Mouse (Mus musculus): Measurements from ENCODE around the gene Trak1. TPM values are rescaled to one million over a fixed set of nuclear protein-coding genes. Genes with fewer than 3 reads are reported as not detected.

The Trak1 gene
- polyA plus RNA-seq, 1 experiment from 2014 or later, result 53.6 TPM

DNA sequence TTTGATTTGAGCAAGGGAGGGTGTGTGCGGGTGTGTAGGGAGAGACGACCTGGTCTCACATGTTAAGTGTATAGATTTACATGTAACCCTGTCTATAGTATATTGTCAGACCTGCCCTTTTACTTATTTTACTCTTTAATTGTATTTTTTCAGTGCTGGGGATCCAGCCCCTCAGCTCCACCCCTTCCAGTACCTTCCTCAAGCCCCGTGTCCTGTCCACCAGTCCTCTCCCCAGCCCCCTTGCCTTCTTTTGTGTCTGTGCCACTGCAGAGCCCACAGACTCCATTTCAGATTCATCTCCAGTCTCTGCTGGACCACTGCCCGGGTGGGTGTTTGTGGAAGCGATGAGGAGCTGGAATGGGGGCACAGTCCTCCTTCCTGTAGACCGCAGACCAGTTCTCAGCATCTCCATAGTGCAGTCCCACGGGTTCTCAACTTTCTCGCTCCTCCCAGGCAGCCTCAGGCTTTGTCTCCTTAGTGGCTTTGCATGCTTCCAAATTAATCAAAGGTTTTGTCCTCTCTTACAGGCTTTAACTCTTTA is 37.1 kb downstream of the Trak1 start:
- no peak overlapping the region; the same call in 1 of the 2 replicates for H3K9ac ChIP-seq (replicated peaks; ENCODE audit: low read length)
- H3K36me3 ChIP-seq (ENCODE audit: control insufficient read depth, insufficient read depth, low read length), result no peaks in the 10 kb centered on the region
- ATAC-seq (ENCODE audit: low FRiP score, low TSS enrichment) (no peak), DNase-seq (peak; percentile 63)
- peak overlapping the region; percentile 61 for H3K27ac ChIP-seq (replicated peaks; ENCODE audit: low read depth, low read length)
- H3K9me3 ChIP-seq (ENCODE audit: control insufficient read depth, low read length), result no peaks in the 10 kb centered on the region
- H3K4me2 ChIP-seq (ENCODE audit: low read length), result no peak overlapping the region
- H3K4me3 ChIP-seq (replicated peaks; ENCODE audit: low read depth, low read length), result no peak overlapping the region
- WGBS, result 20% methylated on average over 8 of the region's 8 CpGs
- no peaks in the 10 kb centered on the region for H3K27me3 ChIP-seq (ENCODE audit: control insufficient read depth, insufficient read depth, low read length)
- H3K4me1 ChIP-seq (ENCODE audit: control insufficient read depth, insufficient read depth, low read length), result peaks cover 53% of the 10 kb centered on the region

DNA sequence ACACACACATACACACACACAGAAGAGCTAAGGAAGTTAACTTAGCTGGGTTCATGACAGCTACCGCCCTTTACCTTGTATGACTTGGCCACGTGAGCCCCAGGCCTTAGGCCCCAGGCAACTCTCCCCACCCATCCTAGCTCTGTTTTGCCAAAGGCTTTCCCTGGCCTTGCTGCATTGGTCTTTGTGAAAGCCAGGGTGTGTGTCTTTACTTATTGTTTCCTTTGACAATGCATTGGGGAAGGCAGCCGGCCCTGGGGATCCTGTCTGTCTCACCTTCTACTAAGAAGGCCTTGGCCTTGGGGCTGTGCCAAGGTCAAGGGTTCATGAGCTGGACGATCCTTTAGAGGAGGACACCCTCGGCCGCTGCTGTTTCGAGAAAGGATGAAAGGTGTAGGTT is 38.3 kb downstream of the Trak1 start:
- no peak for ATAC-seq (ENCODE audit: low FRiP score, low TSS enrichment)
- Histone ChIP-seq H3K27ac (replicated peaks; ENCODE audit: low read depth, low read length) (peak overlapping the region; percentile 34; the same call in 1 of the 2 replicates), H3K9me3 (ENCODE audit: control insufficient read depth, low read length) (no peaks in the 10 kb centered on the region)

GRCm38 (mm10) chr9:121336324-121336946 is 39.1 kb downstream of the Trak1 start:
- H3K4me2 ChIP-seq (ENCODE audit: low read length), result no peak overlapping the region
- ATAC-seq (ENCODE audit: low FRiP score, low TSS enrichment), result no peak
- no peak overlapping the region for H3K4me3 ChIP-seq (replicated peaks; ENCODE audit: low read depth, low read length)
- H3K27ac ChIP-seq (replicated peaks; ENCODE audit: low read depth, low read length), result peak overlapping the region; percentile 34; the same call in 1 of the 2 replicates
- H3K27me3 ChIP-seq (ENCODE audit: control insufficient read depth, insufficient read depth, low read length), result no peaks in the 10 kb centered on the region
- DNase-seq, result no peak
- no peaks in the 10 kb centered on the region for H3K36me3 ChIP-seq (ENCODE audit: control insufficient read depth, insufficient read depth, low read length)
- H3K9ac ChIP-seq (replicated peaks; ENCODE audit: low read length), result no peak overlapping the region
- 92% methylated on average over 15 of the region's 15 CpGs for WGBS
- H3K9me3 ChIP-seq (ENCODE audit: control insufficient read depth, low read length), result no peaks in the 10 kb centered on the region
- H3K4me1 ChIP-seq (ENCODE audit: control insufficient read depth, insufficient read depth, low read length), result peaks cover 47% of the 10 kb centered on the region

More for the DNA sequence above, 38.3 kb downstream of the Trak1 start:
- Histone ChIP-seq H3K4me3 (replicated peaks; ENCODE audit: low read depth, low read length) (no peak overlapping the region), H3K9ac (replicated peaks; ENCODE audit: low read length) (no peak overlapping the region), H3K4me1 (ENCODE audit: control insufficient read depth, insufficient read depth, low read length) (peaks cover 50% of the 10 kb centered on the region), H3K4me2 (ENCODE audit: low read length) (no peak overlapping the region), H3K36me3 (ENCODE audit: control insufficient read depth, insufficient read depth, low read length) (no peaks in the 10 kb centered on the region), H3K27me3 (ENCODE audit: control insufficient read depth, insufficient read depth, low read length) (no peaks in the 10 kb centered on the region)
- WGBS, result 39% methylated on average over 7 of the region's 7 CpGs
- no peak for DNase-seq

DNA sequence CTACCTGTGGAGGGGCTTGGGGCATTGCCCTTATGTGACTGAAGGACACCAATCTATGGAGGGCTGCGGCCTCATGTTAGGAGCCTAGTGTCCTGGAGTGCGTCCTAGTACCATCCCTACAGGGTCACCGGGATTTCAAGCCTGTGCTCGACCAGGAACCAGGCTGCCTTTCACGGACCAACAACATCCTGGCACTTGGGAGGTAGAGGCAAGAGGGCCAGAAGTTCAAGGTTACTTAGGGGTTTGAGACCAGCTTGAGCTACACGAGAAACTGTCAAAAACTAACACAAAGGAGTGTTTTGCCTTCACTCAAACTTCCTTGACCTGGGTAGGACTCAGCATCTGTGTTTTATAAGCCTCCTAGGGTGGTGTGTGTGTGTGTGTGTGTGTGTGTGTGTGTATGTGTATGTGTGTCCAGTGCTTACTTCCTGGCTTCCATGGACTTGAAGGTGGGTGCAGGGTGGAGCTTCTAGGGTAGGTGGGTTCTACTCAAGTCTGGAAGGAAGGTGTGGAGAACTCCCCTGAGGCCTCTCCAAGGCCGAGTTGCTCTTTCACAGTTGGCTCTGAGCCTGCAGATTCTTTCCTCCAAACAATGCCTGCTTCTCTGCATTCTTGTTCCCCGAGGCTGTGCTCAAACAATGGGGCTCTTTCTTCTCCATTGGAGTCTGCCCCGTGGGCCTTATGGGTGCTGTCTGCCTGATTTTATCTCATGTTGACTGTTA is 40.1 kb downstream of the Trak1 start:
- peak; percentile 71 for DNase-seq
- Histone ChIP-seq H3K9me3 (ENCODE audit: control insufficient read depth, low read length) (no peaks in the 10 kb centered on the region), H3K27me3 (ENCODE audit: control insufficient read depth, insufficient read depth, low read length) (no peaks in the 10 kb centered on the region), H3K4me1 (ENCODE audit: control insufficient read depth, insufficient read depth, low read length) (peaks cover 39% of the 10 kb centered on the region), H3K4me2 (ENCODE audit: low read length) (no peak overlapping the region), H3K4me3 (replicated peaks; ENCODE audit: low read depth, low read length) (no peak overlapping the region), H3K36me3 (ENCODE audit: control insufficient read depth, insufficient read depth, low read length) (no peaks in the 10 kb centered on the region), H3K27ac (replicated peaks; ENCODE audit: low read depth, low read length) (peak overlapping the region; percentile 60), H3K9ac (replicated peaks; ENCODE audit: low read length) (no peak overlapping the region)
- ATAC-seq (ENCODE audit: low FRiP score, low TSS enrichment), result 0 out of 2 replicates have a peak, but pooled peaks have one; percentile 35
- WGBS, result 51% methylated on average over 9 of the region's 9 CpGs

DNA sequence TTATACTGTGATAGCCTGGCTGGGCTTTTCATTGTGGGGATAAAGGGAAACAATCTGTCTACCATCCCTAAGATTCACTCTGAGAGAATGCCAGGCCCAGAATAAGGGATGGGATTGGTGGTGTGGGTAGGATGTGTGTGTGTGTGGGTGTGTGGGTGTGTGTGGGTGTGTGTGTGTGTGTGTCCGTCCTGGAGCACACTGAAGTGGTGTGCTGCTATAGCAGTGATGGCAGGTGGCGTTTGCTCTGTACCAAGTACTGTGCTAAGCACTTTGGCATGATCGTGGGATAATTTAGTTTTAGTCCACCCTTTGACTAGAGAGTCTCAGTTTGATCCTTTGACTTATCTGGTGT is 40.6 kb downstream of the Trak1 start:
- no peak for ATAC-seq (ENCODE audit: low FRiP score, low TSS enrichment)
- no peak for DNase-seq
- Histone ChIP-seq H3K4me1 (ENCODE audit: control insufficient read depth, insufficient read depth, low read length) (peaks cover 34% of the 10 kb centered on the region), H3K36me3 (ENCODE audit: control insufficient read depth, insufficient read depth, low read length) (no peaks in the 10 kb centered on the region), H3K4me2 (ENCODE audit: low read length) (no peak overlapping the region), H3K9me3 (ENCODE audit: control insufficient read depth, low read length) (no peaks in the 10 kb centered on the region), H3K9ac (replicated peaks; ENCODE audit: low read length) (no peak overlapping the region), H3K27ac (replicated peaks; ENCODE audit: low read depth, low read length) (peak overlapping the region; percentile 60), H3K27me3 (ENCODE audit: control insufficient read depth, insufficient read depth, low read length) (no peaks in the 10 kb centered on the region), H3K4me3 (replicated peaks; ENCODE audit: low read depth, low read length) (no peak overlapping the region)
- 67% methylated on average over 3 of the region's 3 CpGs for WGBS

GRCm38 (mm10) chr9:121341832-121342231 is 44.5 kb downstream of the Trak1 start:
- 86% methylated on average over 7 of the region's 7 CpGs for whole genome bisulfite sequencing
- Histone ChIP-seq H3K9ac (replicated peaks; ENCODE audit: low read length) (no peak overlapping the region), H3K9me3 (ENCODE audit: control insufficient read depth, low read length) (no peaks in the 10 kb centered on the region), H3K36me3 (ENCODE audit: control insufficient read depth, insufficient read depth, low read length) (no peaks in the 10 kb centered on the region), H3K27me3 (ENCODE audit: control insufficient read depth, insufficient read depth, low read length) (no peaks in the 10 kb centered on the region), H3K4me1 (ENCODE audit: control insufficient read depth, insufficient read depth, low read length) (peaks cover 3% of the 10 kb centered on the region; the same call in 1 of the 2 replicates), H3K27ac (replicated peaks; ENCODE audit: low read depth, low read length) (no peak overlapping the region), H3K4me2 (ENCODE audit: low read length) (no peak overlapping the region), H3K4me3 (replicated peaks; ENCODE audit: low read depth, low read length) (no peak overlapping the region)
- DNase-seq (no peak), ATAC-seq (ENCODE audit: low FRiP score, low TSS enrichment) (no peak)

GRCm38 (mm10) chr9:121342510-121343110 is 45.3 kb downstream of the Trak1 start:
- Histone ChIP-seq H3K9me3 (ENCODE audit: control insufficient read depth, low read length) (no peaks in the 10 kb centered on the region), H3K4me2 (ENCODE audit: low read length) (no peak overlapping the region), H3K27ac (replicated peaks; ENCODE audit: low read depth, low read length) (no peak overlapping the region), H3K27me3 (ENCODE audit: control insufficient read depth, insufficient read depth, low read length) (no peaks in the 10 kb centered on the region), H3K4me3 (replicated peaks; ENCODE audit: low read depth, low read length) (no peak overlapping the region), H3K36me3 (ENCODE audit: control insufficient read depth, insufficient read depth, low read length) (no peaks in the 10 kb centered on the region), H3K9ac (replicated peaks; ENCODE audit: low read length) (no peak overlapping the region), H3K4me1 (ENCODE audit: control insufficient read depth, insufficient read depth, low read length) (peaks cover 7% of the 10 kb centered on the region; the same call in 1 of the 2 replicates)
- WGBS, result 98% methylated on average over 5 of the region's 5 CpGs
- DNase-seq (no peak), ATAC-seq (ENCODE audit: low FRiP score, low TSS enrichment) (no peak)

GRCm38 (mm10) chr9:121343122-121343876 is 46.0 kb downstream of the Trak1 start:
- H3K36me3 ChIP-seq (ENCODE audit: control insufficient read depth, insufficient read depth, low read length), result no peaks in the 10 kb centered on the region
- no peak overlapping the region for H3K4me2 ChIP-seq (ENCODE audit: low read length)
- H3K4me1 ChIP-seq (ENCODE audit: control insufficient read depth, insufficient read depth, low read length), result peaks cover 9% of the 10 kb centered on the region; the same call in 1 of the 2 replicates
- no peaks in the 10 kb centered on the region for H3K27me3 ChIP-seq (ENCODE audit: control insufficient read depth, insufficient read depth, low read length)
- H3K9ac ChIP-seq (replicated peaks; ENCODE audit: low read length), result no peak overlapping the region
- no peak for ATAC-seq (ENCODE audit: low FRiP score, low TSS enrichment)
- no peak overlapping the region for H3K4me3 ChIP-seq (replicated peaks; ENCODE audit: low read depth, low read length)
- WGBS, result 79% methylated on average over 14 of the region's 14 CpGs
- no peaks in the 10 kb centered on the region for H3K9me3 ChIP-seq (ENCODE audit: control insufficient read depth, low read length)
- DNase-seq, result no peak
- no peak overlapping the region for H3K27ac ChIP-seq (replicated peaks; ENCODE audit: low read depth, low read length)
